13 mouse cellular contexts compared by ENCODE assay signal in the genomic region with DNA sequence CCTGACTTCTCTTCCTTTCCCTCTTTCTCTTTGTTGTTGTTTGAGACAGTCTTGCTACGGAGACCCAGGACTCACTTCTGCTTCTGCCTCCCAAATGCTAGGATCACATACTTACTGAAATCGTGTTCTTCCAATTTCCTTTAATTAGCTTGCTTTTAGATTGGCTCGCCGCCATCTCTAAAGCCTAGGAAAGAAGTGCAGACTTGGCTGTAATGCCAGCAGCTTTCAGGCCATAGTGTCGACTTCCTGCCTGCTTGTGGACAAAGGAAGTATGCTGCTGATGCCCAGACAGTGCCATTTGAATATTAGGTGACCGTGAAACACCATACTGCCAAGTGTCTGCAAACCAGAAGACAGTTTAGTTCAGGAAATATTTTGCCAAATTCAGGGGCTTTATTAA. TPM values are rescaled to one million over a fixed set of nuclear protein-coding genes. Genes with fewer than 3 reads are reported as not detected.
A peak's percentile ranks its signal among the peaks of the same experiment; 100 is the strongest.
DNase-seq lines count a peak whose midpoint lies in the region; ATAC-seq and TF ChIP-seq lines count a peak whose summit lies in the region.
"Had no signal": no experiment of that assay in that cellular context is flagged by ENCODE, and none has a peak within 500 bp of the region (broad histone marks: within the 10 kb centered on the region; RNA-seq: fewer than 3 reads in every experiment).

No protein-coding gene starts in this region.

- H3K27me3 ChIP-seq in kidney, adult 2 months (replicated peaks; ENCODE audit: control insufficient read depth, insufficient read depth, low read length) = no peaks in the 10 kb centered on the region
- H3K27me3 ChIP-seq: megakaryocyte, embryonic 14.5 days; neural tube, embryonic 12.5 days; stomach, embryonic 15.5 days had no signal

- WGBS in kidney, adult 2 months = 45% methylated on average over 6 of the region's 6 CpGs

- peak; percentile 21 for DNase-seq in cerebellum, adult 11-12 months
- peak; percentile 11 for DNase-seq in kidney, adult 2 months
- DNase-seq in kidney, adult 11 months = no peak
- peak; percentile 53 to 55 for DNase-seq in right cerebral cortex, postnatal 10 days (ENCODE audit: low spot score in 2 of 2)
- no peak for DNase-seq in right cerebral cortex, postnatal 14 days
- DNase-seq in gastrocnemius, postnatal 10 days = no peak
- DNase-seq: kidney, adult 8-10 months had no signal

- no peak overlapping the region for H3K4me3 ChIP-seq in kidney, adult 2 months (ENCODE audit: insufficient read depth, low read depth, low read length)
- H3K4me3 ChIP-seq: hindbrain, embryonic 10.5 days; megakaryocyte, embryonic 14.5 days; neural tube, embryonic 12.5 days; stomach, embryonic 15.5 days had no signal

- TF ChIP-seq POLR2A in kidney, adult 2 months (IDR thresholded peaks at IDR 0.05; ENCODE audit: low read depth, low read length) = no peak

- H3K27ac ChIP-seq in kidney, adult 2 months (ENCODE audit: insufficient read depth, low read depth, low read length) = no peak overlapping the region
- H3K27ac ChIP-seq: neural tube, embryonic 12.5 days; stomach, embryonic 15.5 days had no signal

- no peak for ATAC-seq in cerebellum, adult (ENCODE audit: insufficient number of reproducible peaks, low FRiP score, low TSS enrichment)
- 0 out of 2 replicates have a peak, but pooled peaks have one; percentile 9 for ATAC-seq in megakaryocyte progenitor cell, adult 5-6 weeks (replicated peaks; ENCODE audit: poor library complexity)

- TF ChIP-seq CTCF in kidney, adult 2 months (conservative IDR thresholded peaks at IDR 0.05; ENCODE audit: insufficient read depth, insufficient read length, low read depth, low read length) = no peak

- no peaks in the 10 kb centered on the region for H3K4me1 ChIP-seq in kidney, adult 2 months (ENCODE audit: control insufficient read depth, insufficient read depth, low read length)
- H3K4me1 ChIP-seq: stomach, embryonic 15.5 days had no signal

- H3K36me3 ChIP-seq in kidney, adult 2 months (ENCODE audit: control insufficient read depth, insufficient read depth, low read length) = no peaks in the 10 kb centered on the region
- H3K36me3 ChIP-seq: hindbrain, embryonic 10.5 days; neural tube, embryonic 12.5 days; stomach, embryonic 15.5 days had no signal

RNA-seq across cellular contexts. Expression of a gene that starts 51.4 kb away (rescaled TPM):
- polyA plus RNA-seq in kidney, adult 2 months (2012; rRNA removed) = 10.5 and 12.1 TPM in 2 replicates
- total RNA-seq in megakaryocyte progenitor cell, adult 5-6 weeks (2015) = 0.39 and 0.49 TPM in 2 replicates
- under 0.01 and 0.07 TPM in 2 replicates for total RNA-seq in megakaryocyte progenitor cell, adult 5-6 weeks (2017)
- total RNA-seq in gastrocnemius, postnatal 10 days (2021) = 1 to 10 TPM; 1.5 to 1.9 TPM

Comparison
In these comparisons a context has a peak if more than half of its experiments do, and no peak if none do; other contexts are left out.
1. DNase-seq: peak in cerebellum, adult 11-12 months (single experiment), kidney, adult 2 months (single experiment) and right cerebral cortex, postnatal 10 days (2 of 2); none in kidney, adult 11 months (single experiment), right cerebral cortex, postnatal 14 days (single experiment) and gastrocnemius, postnatal 10 days (single experiment).